Mouse (Mus musculus): Measurements from ENCODE around the gene Vsig10. TPM values are rescaled to one million over a fixed set of nuclear protein-coding genes. Genes with fewer than 3 reads are reported as not detected.
"Not testable (repeated sequence)": the region's sequence is repeated elsewhere in the genome, so short reads cannot be mapped to it uniquely, and the experiment has no call there.

Vsig10 gene
- polyA plus RNA-seq, 1 experiment from 2014 or later = 7.4 TPM

DNA sequence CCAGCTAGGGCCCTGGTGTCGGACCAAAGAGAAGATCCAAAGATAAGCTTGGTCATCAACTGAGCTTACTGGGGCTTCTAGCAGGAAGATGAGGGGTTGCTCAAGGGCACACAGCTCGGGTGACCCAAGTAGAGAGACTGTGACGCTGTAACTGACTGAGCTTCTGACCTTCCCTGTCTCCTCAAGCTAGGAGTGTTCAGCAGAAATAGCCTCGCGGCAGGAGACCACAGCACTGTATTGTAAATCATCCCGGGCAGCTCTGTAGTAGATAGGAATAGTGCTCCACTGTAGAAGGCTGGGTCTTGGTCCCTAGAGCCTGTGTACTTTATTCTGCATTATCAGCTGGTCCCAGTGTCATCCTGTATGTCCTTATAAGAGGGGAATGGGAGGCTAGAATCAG, 23.0 kb downstream of the Vsig10 start:
- WGBS = 47% methylated on average over 6 of the region's 6 CpGs
- Histone ChIP-seq H3K27ac (ENCODE audit: low read depth, low read length) (no peak overlapping the region), H3K4me2 (replicated peaks; ENCODE audit: low read depth, low read length) (no peak overlapping the region), H3K9me3 (ENCODE audit: control insufficient read depth, low read length) (no peaks in the 10 kb centered on the region), H3K9ac (ENCODE audit: low read depth, low read length) (no peak overlapping the region), H3K27me3 (ENCODE audit: control insufficient read depth, insufficient read depth, low read length) (no peaks in the 10 kb centered on the region), H3K36me3 (ENCODE audit: control insufficient read depth, insufficient read depth, low read length) (0 out of 2 replicates have a peak, but pooled peaks cover 7% of the 10 kb centered on the region), H3K4me1 (ENCODE audit: control insufficient read depth, insufficient read depth, low read length) (no peaks in the 10 kb centered on the region), H3K4me3 (ENCODE audit: low read length) (no peak overlapping the region)
- no peak for ATAC-seq (ENCODE audit: low FRiP score, low TSS enrichment)

DNA sequence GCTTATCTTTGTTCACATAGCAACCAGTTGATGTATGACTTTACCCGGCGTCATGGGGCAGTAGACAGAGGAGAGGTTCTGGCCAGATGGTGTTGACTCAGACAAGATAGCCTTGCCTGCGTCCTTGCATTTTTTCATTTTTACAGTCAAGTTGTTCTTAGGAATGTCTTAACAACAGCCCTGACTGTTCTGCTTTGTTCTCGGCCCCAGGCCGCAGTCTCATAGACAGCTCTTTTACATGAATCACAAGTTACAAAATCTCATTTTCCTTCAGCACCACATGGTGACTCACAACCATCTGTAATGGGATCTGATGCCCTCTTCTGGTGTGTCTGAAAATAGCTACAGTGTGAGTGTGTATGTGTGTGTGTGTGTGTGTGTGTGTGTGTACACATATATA, 25.6 kb downstream of the Vsig10 start:
- not testable (repeated sequence) for H3K4me1 ChIP-seq (ENCODE audit: control insufficient read depth, insufficient read depth, low read length); ATAC-seq (ENCODE audit: low FRiP score, low TSS enrichment); H3K9me3 ChIP-seq (ENCODE audit: control insufficient read depth, low read length); H3K4me2 ChIP-seq (replicated peaks; ENCODE audit: low read depth, low read length); H3K9ac ChIP-seq (ENCODE audit: low read depth, low read length); H3K4me3 ChIP-seq (ENCODE audit: low read length); H3K36me3 ChIP-seq (ENCODE audit: control insufficient read depth, insufficient read depth, low read length); H3K27me3 ChIP-seq (ENCODE audit: control insufficient read depth, insufficient read depth, low read length); H3K27ac ChIP-seq (ENCODE audit: low read depth, low read length)
- 87% methylated on average over 5 of the region's 5 CpGs for WGBS

DNA sequence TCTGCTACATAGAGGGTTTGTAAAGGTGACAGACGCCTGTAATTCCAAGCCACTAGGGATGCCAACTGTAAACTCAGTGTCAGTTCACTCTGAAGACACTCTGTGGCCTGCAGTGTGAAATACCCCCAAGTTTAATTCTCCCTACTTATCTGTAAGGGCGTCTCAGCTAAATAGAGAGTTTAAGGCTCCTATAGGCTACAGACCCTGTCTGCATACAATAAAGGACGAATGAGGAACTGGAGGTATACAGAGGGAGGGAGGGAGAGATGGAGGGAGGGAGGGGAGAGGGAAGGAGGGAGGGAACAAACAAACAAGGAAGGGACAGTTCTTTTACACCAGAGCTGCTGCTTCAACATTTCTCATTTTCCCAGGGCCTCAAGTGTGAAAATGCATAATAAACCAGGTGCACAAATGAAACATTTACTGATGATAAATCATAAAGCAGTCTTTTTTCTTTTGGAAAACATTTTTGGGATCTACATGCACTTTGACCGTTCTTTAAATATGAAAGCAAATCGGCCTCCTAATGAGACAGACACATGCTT, 26.6 kb downstream of the Vsig10 start:
- Histone ChIP-seq H3K9me3 (ENCODE audit: control insufficient read depth, low read length) (no peaks in the 10 kb centered on the region; the same call in 1 of the 2 replicates), H3K4me2 (replicated peaks; ENCODE audit: low read depth, low read length) (no peak overlapping the region), H3K4me1 (ENCODE audit: control insufficient read depth, insufficient read depth, low read length) (no peaks in the 10 kb centered on the region), H3K36me3 (ENCODE audit: control insufficient read depth, insufficient read depth, low read length) (0 out of 2 replicates have a peak, but pooled peaks cover 3% of the 10 kb centered on the region), H3K27me3 (ENCODE audit: control insufficient read depth, insufficient read depth, low read length) (no peaks in the 10 kb centered on the region), H3K4me3 (ENCODE audit: low read length) (no peak overlapping the region), H3K27ac (ENCODE audit: low read depth, low read length) (no peak overlapping the region), H3K9ac (ENCODE audit: low read depth, low read length) (no peak overlapping the region)
- ATAC-seq (ENCODE audit: low FRiP score, low TSS enrichment) = no peak
- 82% methylated on average over 5 of the region's 5 CpGs for WGBS

DNA sequence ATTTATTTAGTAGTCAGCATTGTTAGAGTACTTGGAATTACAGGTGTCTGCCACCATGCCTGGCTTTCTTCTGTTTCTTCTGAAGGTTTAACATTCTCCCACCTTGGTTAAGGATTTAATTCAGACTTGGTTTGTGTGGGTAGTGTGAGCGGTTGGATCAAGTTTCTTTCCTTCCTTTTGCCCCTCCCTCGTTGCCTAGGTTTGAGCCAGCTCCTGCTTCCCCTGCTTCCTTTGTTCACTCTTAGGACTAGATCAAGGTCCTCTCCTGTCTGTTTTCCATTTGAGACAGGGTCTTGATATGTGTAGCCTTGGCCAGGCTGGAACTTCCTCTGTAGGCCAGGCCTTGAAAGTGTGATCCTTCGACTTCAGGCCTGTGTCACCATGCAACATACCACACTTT, 27.4 kb downstream of the Vsig10 start:
- WGBS = 44% methylated on average over 3 of the region's 3 CpGs
- H3K4me1 ChIP-seq (ENCODE audit: control insufficient read depth, insufficient read depth, low read length) = no peaks in the 10 kb centered on the region
- H3K27me3 ChIP-seq (ENCODE audit: control insufficient read depth, insufficient read depth, low read length) = no peaks in the 10 kb centered on the region
- no peaks in the 10 kb centered on the region; the same call in 1 of the 2 replicates for H3K9me3 ChIP-seq (ENCODE audit: control insufficient read depth, low read length)
- H3K4me3 ChIP-seq (ENCODE audit: low read length) = no peak overlapping the region
- H3K9ac ChIP-seq (ENCODE audit: low read depth, low read length) = no peak overlapping the region
- no peak for ATAC-seq (ENCODE audit: low FRiP score, low TSS enrichment)
- 0 out of 2 replicates have a peak, but pooled peaks cover 3% of the 10 kb centered on the region for H3K36me3 ChIP-seq (ENCODE audit: control insufficient read depth, insufficient read depth, low read length)
- no peak overlapping the region for H3K27ac ChIP-seq (ENCODE audit: low read depth, low read length)
- no peak overlapping the region for H3K4me2 ChIP-seq (replicated peaks; ENCODE audit: low read depth, low read length)

DNA sequence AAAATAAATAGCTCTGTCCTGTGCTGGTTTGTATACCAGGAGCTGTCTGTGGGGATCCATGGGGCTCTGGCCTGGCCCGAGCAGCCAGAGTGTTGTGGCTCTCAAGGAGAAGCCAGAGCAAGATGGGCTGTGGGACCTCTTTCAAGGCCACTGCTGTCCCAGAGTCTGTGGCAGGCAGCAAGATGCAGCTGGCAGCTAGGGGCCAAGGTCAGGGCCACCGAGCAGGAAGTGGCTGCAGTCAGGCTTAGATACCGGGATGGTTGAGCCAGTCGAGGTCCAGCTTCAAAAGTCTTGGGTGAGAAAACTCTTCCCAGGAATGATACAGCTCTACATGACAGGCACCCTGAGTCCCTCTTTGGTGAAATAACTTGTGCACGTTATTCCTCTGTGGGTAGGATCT, 28.1 kb downstream of the Vsig10 start:
- 61% methylated on average over 5 of the region's 5 CpGs for WGBS
- Histone ChIP-seq H3K4me2 (replicated peaks; ENCODE audit: low read depth, low read length) (no peak overlapping the region), H3K9ac (ENCODE audit: low read depth, low read length) (no peak overlapping the region), H3K27ac (ENCODE audit: low read depth, low read length) (no peak overlapping the region), H3K27me3 (ENCODE audit: control insufficient read depth, insufficient read depth, low read length) (no peaks in the 10 kb centered on the region), H3K4me3 (ENCODE audit: low read length) (no peak overlapping the region), H3K36me3 (ENCODE audit: control insufficient read depth, insufficient read depth, low read length) (0 out of 2 replicates have a peak, but pooled peaks cover 3% of the 10 kb centered on the region), H3K9me3 (ENCODE audit: control insufficient read depth, low read length) (no peaks in the 10 kb centered on the region; the same call in 1 of the 2 replicates), H3K4me1 (ENCODE audit: control insufficient read depth, insufficient read depth, low read length) (no peaks in the 10 kb centered on the region)
- ATAC-seq (ENCODE audit: low FRiP score, low TSS enrichment) = no peak

DNA sequence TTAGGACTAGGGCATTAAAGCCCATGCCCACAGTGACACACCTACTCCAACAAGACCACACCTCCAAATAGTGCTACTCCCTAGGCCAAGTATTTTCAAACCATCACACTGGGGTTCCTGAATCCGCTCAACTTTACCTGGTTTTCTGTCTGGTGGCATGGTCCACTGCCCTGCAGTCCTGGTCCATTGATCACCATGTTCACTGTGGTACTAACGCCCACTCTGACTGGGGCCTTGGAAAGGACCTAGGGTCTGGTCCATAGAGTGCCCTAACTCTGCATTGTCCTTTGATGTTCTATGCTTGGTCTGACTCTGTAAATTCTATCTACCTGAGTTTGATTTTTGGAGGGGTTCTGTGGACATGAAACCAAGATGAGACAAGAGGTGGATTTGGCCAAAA, 29.0 kb downstream of the Vsig10 start:
- H3K4me1 ChIP-seq (ENCODE audit: control insufficient read depth, insufficient read depth, low read length) = no peaks in the 10 kb centered on the region
- 87% methylated on average over 2 of the region's 2 CpGs for WGBS
- H3K4me2 ChIP-seq (replicated peaks; ENCODE audit: low read depth, low read length) = no peak overlapping the region
- H3K36me3 ChIP-seq (ENCODE audit: control insufficient read depth, insufficient read depth, low read length) = 0 out of 2 replicates have a peak, but pooled peaks cover 3% of the 10 kb centered on the region
- no peak overlapping the region for H3K4me3 ChIP-seq (ENCODE audit: low read length)
- H3K27me3 ChIP-seq (ENCODE audit: control insufficient read depth, insufficient read depth, low read length) = no peaks in the 10 kb centered on the region
- H3K9me3 ChIP-seq (ENCODE audit: control insufficient read depth, low read length) = no peaks in the 10 kb centered on the region; the same call in 1 of the 2 replicates
- H3K9ac ChIP-seq (ENCODE audit: low read depth, low read length) = no peak overlapping the region
- ATAC-seq (ENCODE audit: low FRiP score, low TSS enrichment) = 0 out of 2 replicates have a peak, but pooled peaks have one; percentile 63
- no peak overlapping the region for H3K27ac ChIP-seq (ENCODE audit: low read depth, low read length)

- H3K27me3 ChIP-seq (ENCODE audit: control insufficient read depth, insufficient read depth, low read length) = no peaks in the 10 kb centered on the region
- no peak overlapping the region for H3K4me3 ChIP-seq (ENCODE audit: low read length)
- WGBS = 36% methylated on average over 19 of the region's 19 CpGs
- H3K4me2 ChIP-seq (replicated peaks; ENCODE audit: low read depth, low read length) = no peak overlapping the region
- no peak overlapping the region for H3K27ac ChIP-seq (ENCODE audit: low read depth, low read length)
- ATAC-seq (ENCODE audit: low FRiP score, low TSS enrichment) = peak; percentile 49
- H3K36me3 ChIP-seq (ENCODE audit: control insufficient read depth, insufficient read depth, low read length) = 0 out of 2 replicates have a peak, but pooled peaks cover 3% of the 10 kb centered on the region
- H3K4me1 ChIP-seq (ENCODE audit: control insufficient read depth, insufficient read depth, low read length) = no peaks in the 10 kb centered on the region
- H3K9me3 ChIP-seq (ENCODE audit: control insufficient read depth, low read length) = no peaks in the 10 kb centered on the region; the same call in 1 of the 2 replicates
- no peak overlapping the region for H3K9ac ChIP-seq (ENCODE audit: low read depth, low read length)
Observed at GRCm38 (mm10) chr5:117348279-117348678, 29.4 kb downstream of the Vsig10 start.

- peaks cover 11% of the 10 kb centered on the region for H3K4me1 ChIP-seq (ENCODE audit: control insufficient read depth, insufficient read depth, low read length)
- H3K4me2 ChIP-seq (replicated peaks; ENCODE audit: low read depth, low read length) = no peak overlapping the region
- WGBS = 69% methylated on average over 8 of the region's 8 CpGs
- no peak for ATAC-seq (ENCODE audit: low FRiP score, low TSS enrichment)
- H3K36me3 ChIP-seq (ENCODE audit: control insufficient read depth, insufficient read depth, low read length) = no peaks in the 10 kb centered on the region
- H3K9me3 ChIP-seq (ENCODE audit: control insufficient read depth, low read length) = no peaks in the 10 kb centered on the region
- no peak overlapping the region for H3K4me3 ChIP-seq (ENCODE audit: low read length)
- H3K27ac ChIP-seq (ENCODE audit: low read depth, low read length) = no peak overlapping the region
- no peaks in the 10 kb centered on the region for H3K27me3 ChIP-seq (ENCODE audit: control insufficient read depth, insufficient read depth, low read length)
- no peak overlapping the region for H3K9ac ChIP-seq (ENCODE audit: low read depth, low read length)
Observed at GRCm38 (mm10) chr5:117354121-117354520, 35.2 kb downstream of the Vsig10 start.

- WGBS = 43% methylated on average over 14 of the region's 14 CpGs
- Histone ChIP-seq H3K4me3 (ENCODE audit: low read length) (peak overlapping the region; percentile 94), H3K27me3 (ENCODE audit: control insufficient read depth, insufficient read depth, low read length) (no peaks in the 10 kb centered on the region), H3K36me3 (ENCODE audit: control insufficient read depth, insufficient read depth, low read length) (no peaks in the 10 kb centered on the region), H3K9me3 (ENCODE audit: control insufficient read depth, low read length) (no peaks in the 10 kb centered on the region), H3K27ac (ENCODE audit: low read depth, low read length) (peak overlapping the region; percentile 93), H3K9ac (ENCODE audit: low read depth, low read length) (peak overlapping the region; percentile 93; the same call in 1 of the 2 replicates), H3K4me2 (replicated peaks; ENCODE audit: low read depth, low read length) (peak overlapping the region; percentile 87), H3K4me1 (ENCODE audit: control insufficient read depth, insufficient read depth, low read length) (peaks cover 27% of the 10 kb centered on the region)
- no peak for ATAC-seq (ENCODE audit: low FRiP score, low TSS enrichment)
Observed at GRCm38 (mm10) chr5:117355648-117356303, 36.9 kb downstream of the Vsig10 start.

All from kidney, embryonic 14.5 days (tissue).